Mouse (Mus musculus) MEL (cell line): ENCODE results near the gene Il11.

Experiments used
- CTCF ChIP-seq, 3 experiments: IDR thresholded peaks in 2 of 3; conservative IDR thresholded peaks in 1 of 3; 2 replicates each; pipeline ENCODE4 v1.5.1; 2011 to 2012; ENCODE audit warnings: low read length in 3 of 3, low read depth in 2 of 3, mild to moderate bottlenecking in 2 of 3, improper control_type of control experiment in 1 of 3, inconsistent platforms in 1 of 3, mixed read lengths in 1 of 3, moderate library complexity in 1 of 3; ENCODE audit not compliant: control insufficient read depth in 1 of 3, insufficient read depth in 1 of 3, poor library complexity in 1 of 3, severe bottlenecking in 1 of 3
- EP300 ChIP-seq, 2 experiments: IDR thresholded peaks; 2 replicates each; pipeline ENCODE4 v1.6.1; 2011; ENCODE audit warnings: improper control_type of control experiment in 2 of 2, low read length in 2 of 2, low read depth in 1 of 2, mild to moderate bottlenecking in 1 of 2
- HCFC1 ChIP-seq: IDR thresholded peaks from 2 replicates; pipeline ENCODE4 v1.6.1; 2012; ENCODE audit warnings: low read depth, mild to moderate bottlenecking, inconsistent platforms, low read length, improper control_type of control experiment, moderate library complexity
- POLR2A ChIP-seq, 2 experiments: IDR thresholded peaks; 2 replicates each; pipeline ENCODE4 v1.6.1; 2011 to 2012; ENCODE audit warnings: low read length in 2 of 2, mild to moderate bottlenecking in 2 of 2, control low read depth in 1 of 2, improper control_type of control experiment in 1 of 2, low read depth in 1 of 2, moderate library complexity in 1 of 2; ENCODE audit not compliant: control insufficient read depth in 1 of 2, insufficient read depth in 1 of 2, poor library complexity in 1 of 2

DNA sequence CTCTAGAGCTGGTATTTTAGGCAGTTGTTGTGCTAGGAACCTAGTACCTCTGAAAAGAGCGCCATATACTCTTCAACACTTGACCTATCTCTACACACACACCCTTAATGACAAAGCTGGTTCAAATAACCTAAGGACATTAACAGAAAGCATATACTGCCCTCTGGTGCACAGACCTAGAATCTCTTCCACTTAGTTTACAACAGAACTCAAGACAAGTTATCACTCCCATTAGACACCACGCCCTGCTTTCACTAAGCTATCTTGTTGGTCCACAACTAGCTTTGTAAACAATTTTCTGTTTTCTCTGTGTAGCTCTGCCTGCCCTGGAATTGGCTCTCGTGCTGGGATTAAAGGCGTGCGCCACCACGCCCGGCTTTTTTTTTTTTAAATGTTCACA, 24.1 kb upstream of the Il11 start:
- TF ChIP-seq EP300 (IDR thresholded peaks at IDR 0.05; ENCODE audit: low read depth in 1 of 2, low read length in 2 of 2): no peak
- peak in 2 of 3 experiments; percentile 56 to 68; a peak in 4 of 6 replicates for TF ChIP-seq CTCF (IDR thresholded peaks at IDR 0.05 in 2 of 3, conservative IDR thresholded peaks at IDR 0.05 in 1 of 3; ENCODE audit: control insufficient read depth in 1 of 3, insufficient read depth in 1 of 3, low read depth in 2 of 3, low read length in 3 of 3, poor library complexity in 1 of 3, severe bottlenecking in 1 of 3)
- TF ChIP-seq POLR2A (IDR thresholded peaks at IDR 0.05; ENCODE audit: control insufficient read depth in 1 of 2, insufficient read depth in 1 of 2, low read depth in 1 of 2, low read length in 2 of 2, poor library complexity in 1 of 2): no peak
- TF ChIP-seq HCFC1: no peak
